Mouse (Mus musculus): ENCODE measurements around the gene 1700016C15Rik. TPM values are rescaled to one million over a fixed set of nuclear protein-coding genes. Genes with fewer than 3 reads are reported as not detected.

The 1700016C15Rik gene
- polyA plus RNA-seq, 1 experiment, result 0.62 TPM

GRCm38 (mm10) chr1:177692491-177692890 is 37.1 kb upstream of the 1700016C15Rik start:
- no peak overlapping the region for H3K27ac ChIP-seq (ENCODE audit: insufficient read depth, low read depth, low read length)
- no peaks in the 10 kb centered on the region for H3K4me1 ChIP-seq (ENCODE audit: control insufficient read depth, insufficient read depth, insufficient read length, low read length)
- WGBS, result 76% methylated on average over 11 of the region's 11 CpGs
- H3K36me3 ChIP-seq (ENCODE audit: control insufficient read depth, insufficient read depth, low read length), result no peaks in the 10 kb centered on the region
- TF ChIP-seq POLR2A (IDR thresholded peaks at IDR 0.05; ENCODE audit: low read depth, low read length) (no peak), CTCF (IDR thresholded peaks at IDR 0.05; ENCODE audit: extremely low read depth, insufficient read length, insufficient replicate concordance, low read depth, low read length) (no peak)
- no peaks in the 10 kb centered on the region for H3K27me3 ChIP-seq (ENCODE audit: control insufficient read depth, insufficient read depth, low read length)
- no peak overlapping the region for H3K4me3 ChIP-seq (ENCODE audit: low read depth, low read length)

GRCm38 (mm10) chr1:177693486-177694252 is 35.9 kb upstream of the 1700016C15Rik start:
- Histone ChIP-seq H3K27ac (ENCODE audit: insufficient read depth, low read depth, low read length) (no peak overlapping the region), H3K4me3 (ENCODE audit: low read depth, low read length) (no peak overlapping the region), H3K4me1 (ENCODE audit: control insufficient read depth, insufficient read depth, insufficient read length, low read length) (no peaks in the 10 kb centered on the region), H3K27me3 (ENCODE audit: control insufficient read depth, insufficient read depth, low read length) (no peaks in the 10 kb centered on the region), H3K36me3 (ENCODE audit: control insufficient read depth, insufficient read depth, low read length) (no peaks in the 10 kb centered on the region)
- no peak for TF ChIP-seq CTCF (IDR thresholded peaks at IDR 0.05; ENCODE audit: extremely low read depth, insufficient read length, insufficient replicate concordance, low read depth, low read length)
- TF ChIP-seq POLR2A (IDR thresholded peaks at IDR 0.05; ENCODE audit: low read depth, low read length), result no peak
- 72% methylated on average over 9 of the region's 9 CpGs for WGBS

GRCm38 (mm10) chr1:177700560-177700959 is 29.1 kb upstream of the 1700016C15Rik start:
- Histone ChIP-seq H3K4me1 (ENCODE audit: control insufficient read depth, insufficient read depth, insufficient read length, low read length) (no peaks in the 10 kb centered on the region), H3K27ac (ENCODE audit: insufficient read depth, low read depth, low read length) (no peak overlapping the region), H3K36me3 (ENCODE audit: control insufficient read depth, insufficient read depth, low read length) (no peaks in the 10 kb centered on the region), H3K4me3 (ENCODE audit: low read depth, low read length) (no peak overlapping the region), H3K27me3 (ENCODE audit: control insufficient read depth, insufficient read depth, low read length) (no peaks in the 10 kb centered on the region)
- no peak for TF ChIP-seq POLR2A (IDR thresholded peaks at IDR 0.05; ENCODE audit: low read depth, low read length)
- TF ChIP-seq CTCF (IDR thresholded peaks at IDR 0.05; ENCODE audit: extremely low read depth, insufficient read length, insufficient replicate concordance, low read depth, low read length), result no peak
- 70% methylated on average over 8 of the region's 8 CpGs for WGBS

GRCm38 (mm10) chr1:177702481-177703146 is 27.0 kb upstream of the 1700016C15Rik start:
- Histone ChIP-seq H3K27ac (ENCODE audit: insufficient read depth, low read depth, low read length) (no peak overlapping the region), H3K4me1 (ENCODE audit: control insufficient read depth, insufficient read depth, insufficient read length, low read length) (no peaks in the 10 kb centered on the region), H3K27me3 (ENCODE audit: control insufficient read depth, insufficient read depth, low read length) (no peaks in the 10 kb centered on the region), H3K4me3 (ENCODE audit: low read depth, low read length) (peak overlapping the region; percentile 64), H3K36me3 (ENCODE audit: control insufficient read depth, insufficient read depth, low read length) (no peaks in the 10 kb centered on the region)
- TF ChIP-seq POLR2A (IDR thresholded peaks at IDR 0.05; ENCODE audit: low read depth, low read length) (0 out of 2 replicates have a peak, but pooled peaks have one; percentile 23), CTCF (IDR thresholded peaks at IDR 0.05; ENCODE audit: extremely low read depth, insufficient read length, insufficient replicate concordance, low read depth, low read length) (peak; percentile 86; the same call in 1 of the 2 replicates)
- 4% methylated on average over 15 of the region's 15 CpGs for WGBS

- Histone ChIP-seq H3K4me1 (ENCODE audit: control insufficient read depth, insufficient read depth, insufficient read length, low read length) (peaks cover under 1% of the 10 kb centered on the region; the same call in 1 of the 2 replicates), H3K27ac (ENCODE audit: insufficient read depth, low read depth, low read length) (no peak overlapping the region), H3K27me3 (ENCODE audit: control insufficient read depth, insufficient read depth, low read length) (no peaks in the 10 kb centered on the region), H3K4me3 (ENCODE audit: low read depth, low read length) (no peak overlapping the region), H3K36me3 (ENCODE audit: control insufficient read depth, insufficient read depth, low read length) (no peaks in the 10 kb centered on the region)
- TF ChIP-seq POLR2A (IDR thresholded peaks at IDR 0.05; ENCODE audit: low read depth, low read length) (no peak), CTCF (IDR thresholded peaks at IDR 0.05; ENCODE audit: extremely low read depth, insufficient read length, insufficient replicate concordance, low read depth, low read length) (no peak)
- 54% methylated on average over 6 of the region's 6 CpGs for WGBS
Measured at GRCm38 (mm10) chr1:177703147-177703807, 26.3 kb upstream of the 1700016C15Rik start.

GRCm38 (mm10) chr1:177705204-177705603 is 24.4 kb upstream of the 1700016C15Rik start:
- WGBS, result 62% methylated on average over 2 of the region's 2 CpGs
- peaks cover 3% of the 10 kb centered on the region; the same call in 1 of the 2 replicates for H3K4me1 ChIP-seq (ENCODE audit: control insufficient read depth, insufficient read depth, insufficient read length, low read length)
- no peak overlapping the region for H3K27ac ChIP-seq (ENCODE audit: insufficient read depth, low read depth, low read length)
- H3K36me3 ChIP-seq (ENCODE audit: control insufficient read depth, insufficient read depth, low read length), result no peaks in the 10 kb centered on the region
- no peak for TF ChIP-seq CTCF (IDR thresholded peaks at IDR 0.05; ENCODE audit: extremely low read depth, insufficient read length, insufficient replicate concordance, low read depth, low read length)
- TF ChIP-seq POLR2A (IDR thresholded peaks at IDR 0.05; ENCODE audit: low read depth, low read length), result no peak
- no peak overlapping the region for H3K4me3 ChIP-seq (ENCODE audit: low read depth, low read length)
- H3K27me3 ChIP-seq (ENCODE audit: control insufficient read depth, insufficient read depth, low read length), result no peaks in the 10 kb centered on the region

Data from small intestine, adult 2 months (tissue).